Mouse (Mus musculus) limb, embryonic 10.5 days (tissue): ENCODE data around the gene Bcl11b. TPM values are rescaled to one million over a fixed set of nuclear protein-coding genes. Genes with fewer than 3 reads are reported as not detected.

Source experiments
- DNase-seq: peaks from one replicate; pipeline ENCODE4 v3.0.0-alpha.2; 2017; ENCODE audit warnings: low spot score
- H3K27ac ChIP-seq: fragments of 300-500 bp; sonication (generic); 2 replicates; pipeline ENCODE4 v1.5.1; 2016; ENCODE audit warnings: mild to moderate bottlenecking
- H3K27me3 ChIP-seq: fragments of 300-500 bp; sonication (generic); 2 replicates; pipeline ENCODE4 v1.6.1; 2016; ENCODE audit warnings: low read depth, mild to moderate bottlenecking; ENCODE audit not compliant: poor library complexity, severe bottlenecking
- H3K36me3 ChIP-seq: fragments of 300-500 bp; sonication (generic); 2 replicates; pipeline ENCODE4 v1.6.1; 2016; ENCODE audit warnings: mild to moderate bottlenecking, moderate library complexity
- H3K4me1 ChIP-seq: fragments of 300-500 bp; sonication (generic); 2 replicates; pipeline ENCODE4 v1.6.1; 2016
- H3K4me3 ChIP-seq: fragments of 300-500 bp; sonication (generic); 2 replicates; pipeline ENCODE4 v1.5.1; 2016; ENCODE audit warnings: mild to moderate bottlenecking, moderate library complexity
- H3K9me3 ChIP-seq: fragments of 300-500 bp; sonication (generic); replicated peaks from 2 replicates; pipeline ENCODE4 v1.6.1; 2016; ENCODE audit warnings: mild to moderate bottlenecking
- WGBS: fragments of 180-500 bp; shearing (Covaris S2); methylation state at CpG from one replicate; pipeline ENCODE4 v1.1.7; 2016; 5-methylcytosine and 5-hydroxymethylcytosine counted together
- polyA plus RNA-seq: library from polyadenylated mRNA; unstranded; fragments of >200 nt; fragmentation: Nextera tagmentation; extraction: Ambion mirVana; gene quantifications from 2 replicates; pipeline ENCODE4 v1.2.1, GENCODE M21; 2016

Gene Bcl11b
- polyA plus RNA-seq, 1 experiment from 2014 or later, result 7.8 TPM

DNA sequence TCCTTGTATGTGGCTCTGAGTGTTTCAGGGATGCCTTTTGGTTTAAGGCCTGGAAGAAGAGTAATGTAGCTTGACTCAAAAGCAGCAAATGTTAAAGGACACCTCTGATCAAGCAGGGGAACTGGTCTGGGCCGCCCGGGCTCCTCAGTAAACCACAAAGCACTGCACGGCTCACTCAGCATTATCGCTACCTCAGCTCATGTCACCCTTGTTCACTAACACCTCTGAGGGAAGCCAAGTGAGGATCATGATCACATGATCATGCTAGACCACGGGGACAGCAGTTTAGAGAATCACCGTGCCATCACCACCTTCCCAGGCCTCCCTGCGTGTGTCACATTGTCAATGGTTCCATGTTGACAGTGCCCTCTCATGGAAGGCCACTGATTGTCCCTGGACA is 81.8 kb downstream of the Bcl11b start:
- Histone ChIP-seq H3K4me3 (no peak overlapping the region), H3K36me3 (peaks cover 12% of the 10 kb centered on the region), H3K9me3 (peaks cover 3% of the 10 kb centered on the region; the same call in 1 of the 2 replicates), H3K27ac (no peak overlapping the region), H3K4me1 (peaks cover 37% of the 10 kb centered on the region), H3K27me3 (no peaks in the 10 kb centered on the region)
- no peak for DNase-seq
- 89% methylated on average over 7 of the region's 7 CpGs for WGBS

DNA sequence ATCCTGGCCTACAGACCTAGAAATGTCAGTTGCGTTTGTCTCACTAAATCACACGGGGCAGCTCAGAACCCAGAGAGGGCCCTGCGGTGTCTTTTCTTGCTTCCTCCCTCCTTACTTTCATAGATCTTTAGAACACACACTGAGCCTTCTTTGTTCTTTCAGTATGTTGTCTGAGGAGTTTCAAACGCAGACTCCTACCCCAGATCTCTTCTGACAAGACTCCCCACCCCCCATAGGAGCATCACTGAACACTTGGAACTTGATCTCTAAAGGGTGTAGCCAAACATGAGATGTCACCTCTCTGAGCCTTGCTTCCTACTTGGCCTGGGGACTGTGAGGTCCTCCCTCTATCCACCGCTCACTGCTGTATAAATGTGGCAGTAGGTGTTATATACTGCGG is 82.2 kb downstream of the Bcl11b start:
- H3K27ac ChIP-seq, result no peak overlapping the region
- peaks cover 35% of the 10 kb centered on the region for H3K4me1 ChIP-seq
- no peak overlapping the region for H3K4me3 ChIP-seq
- 76% methylated on average over 6 of the region's 6 CpGs for WGBS
- H3K27me3 ChIP-seq, result no peaks in the 10 kb centered on the region
- peaks cover 8% of the 10 kb centered on the region; the same call in 1 of the 2 replicates for H3K9me3 ChIP-seq
- H3K36me3 ChIP-seq, result peaks cover 16% of the 10 kb centered on the region
- DNase-seq, result no peak

DNA sequence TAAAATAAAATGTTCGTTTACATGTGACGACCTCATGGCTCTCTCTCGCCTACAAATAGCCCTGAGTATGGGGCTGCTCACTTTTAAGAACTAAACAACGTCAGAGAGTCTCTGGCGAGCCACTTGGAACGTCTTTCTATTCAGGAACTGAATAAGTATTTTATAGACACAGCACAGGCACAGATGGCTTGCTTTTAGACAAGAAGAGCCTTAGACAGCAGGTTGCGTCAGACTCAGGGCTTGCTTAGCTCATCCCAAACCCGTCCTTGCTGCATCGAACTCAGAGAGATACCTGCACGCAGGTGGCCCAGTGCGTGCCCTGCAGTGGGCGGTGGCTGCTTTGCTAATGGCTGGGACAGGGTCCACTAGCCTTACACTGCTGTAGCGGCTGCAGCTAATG is 82.7 kb downstream of the Bcl11b start:
- peaks cover 33% of the 10 kb centered on the region for H3K4me1 ChIP-seq
- 82% methylated on average over 13 of the region's 13 CpGs for WGBS

DNA sequence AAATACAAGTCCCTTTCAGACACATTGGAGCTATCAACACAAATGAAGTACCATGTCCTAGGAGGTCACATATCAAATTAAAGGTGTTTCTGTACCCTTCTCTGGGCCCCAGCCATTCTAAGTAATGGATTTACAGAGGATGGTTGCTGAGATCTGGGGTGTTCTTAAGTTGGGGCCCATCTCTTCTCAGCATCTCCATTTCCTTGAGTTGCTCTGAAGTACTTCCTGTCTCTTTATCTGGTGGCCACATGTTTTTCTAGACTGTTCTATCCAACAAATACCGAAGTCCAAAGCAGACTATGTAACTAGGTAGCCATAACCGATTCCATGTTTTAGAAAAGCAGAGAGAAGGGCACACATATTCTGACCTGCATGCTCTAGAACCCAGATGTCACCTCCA is 83.3 kb downstream of the Bcl11b start:
- no peaks in the 10 kb centered on the region for H3K27me3 ChIP-seq
- no peak overlapping the region for H3K27ac ChIP-seq
- 95% methylated on average over 2 of the region's 2 CpGs for WGBS
- H3K4me3 ChIP-seq, result no peak overlapping the region
- H3K4me1 ChIP-seq, result peaks cover 28% of the 10 kb centered on the region
- H3K9me3 ChIP-seq, result peaks cover 15% of the 10 kb centered on the region
- no peak for DNase-seq
- peaks cover 26% of the 10 kb centered on the region for H3K36me3 ChIP-seq

More for the DNA sequence above, 82.7 kb downstream of the Bcl11b start:
- peaks cover 20% of the 10 kb centered on the region for H3K36me3 ChIP-seq
- H3K27me3 ChIP-seq, result no peaks in the 10 kb centered on the region
- peaks cover 11% of the 10 kb centered on the region for H3K9me3 ChIP-seq
- no peak overlapping the region for H3K4me3 ChIP-seq
- DNase-seq, result no peak
- no peak overlapping the region for H3K27ac ChIP-seq

DNA sequence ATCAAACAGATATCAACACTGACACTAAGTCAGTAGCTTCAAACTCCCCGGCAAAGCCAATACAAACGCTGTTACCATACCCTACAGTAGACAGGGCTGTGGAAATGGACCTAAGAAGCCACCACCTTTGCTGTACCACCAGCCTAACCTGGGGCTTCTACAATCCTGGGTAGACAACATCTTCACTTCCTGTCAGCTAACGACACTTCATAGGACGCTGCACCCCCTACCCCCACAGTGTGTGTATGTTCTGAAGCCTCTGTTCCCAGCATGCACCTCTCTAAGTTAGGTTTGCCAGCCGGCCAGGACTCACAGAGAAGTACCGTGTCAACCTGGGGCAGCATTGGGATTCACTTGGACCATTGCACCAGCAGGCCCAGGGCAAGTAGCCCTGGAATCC is 84.6 kb downstream of the Bcl11b start:
- H3K27ac ChIP-seq, result no peak overlapping the region
- H3K36me3 ChIP-seq, result peaks cover 38% of the 10 kb centered on the region
- H3K27me3 ChIP-seq, result no peaks in the 10 kb centered on the region
- H3K4me1 ChIP-seq, result peaks cover 15% of the 10 kb centered on the region
- peaks cover 15% of the 10 kb centered on the region for H3K9me3 ChIP-seq
- WGBS, result 92% methylated on average over 6 of the region's 6 CpGs
- DNase-seq, result no peak
- H3K4me3 ChIP-seq, result no peak overlapping the region

DNA sequence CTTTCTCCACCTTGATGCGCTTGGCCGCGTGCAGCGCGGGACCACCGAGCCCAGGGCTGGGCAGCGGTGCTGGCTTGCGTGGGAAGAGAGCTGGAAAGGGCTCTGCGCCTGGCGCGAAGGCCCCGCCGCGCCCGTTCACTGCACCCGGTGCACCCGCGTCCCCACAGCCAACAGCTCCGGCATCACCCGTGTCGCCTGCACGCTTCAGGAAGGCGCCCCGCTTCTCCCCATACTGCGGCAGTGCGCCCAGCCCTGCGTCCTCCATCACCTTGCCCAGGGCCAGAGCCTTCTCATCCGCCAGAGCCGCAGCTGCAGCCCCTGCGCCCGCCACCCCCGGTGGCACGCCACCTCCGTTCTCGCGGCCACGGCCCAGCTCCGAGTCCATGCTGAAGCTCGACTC is 87.4 kb downstream of the Bcl11b start:
- H3K36me3 ChIP-seq, result peaks cover 38% of the 10 kb centered on the region
- no peaks in the 10 kb centered on the region for H3K27me3 ChIP-seq
- no peak overlapping the region for H3K27ac ChIP-seq
- H3K9me3 ChIP-seq, result peaks cover 15% of the 10 kb centered on the region
- H3K4me1 ChIP-seq, result peaks cover 17% of the 10 kb centered on the region
- 97% methylated on average over 39 of the region's 39 CpGs for WGBS
- no peak overlapping the region for H3K4me3 ChIP-seq
- no peak for DNase-seq

DNA sequence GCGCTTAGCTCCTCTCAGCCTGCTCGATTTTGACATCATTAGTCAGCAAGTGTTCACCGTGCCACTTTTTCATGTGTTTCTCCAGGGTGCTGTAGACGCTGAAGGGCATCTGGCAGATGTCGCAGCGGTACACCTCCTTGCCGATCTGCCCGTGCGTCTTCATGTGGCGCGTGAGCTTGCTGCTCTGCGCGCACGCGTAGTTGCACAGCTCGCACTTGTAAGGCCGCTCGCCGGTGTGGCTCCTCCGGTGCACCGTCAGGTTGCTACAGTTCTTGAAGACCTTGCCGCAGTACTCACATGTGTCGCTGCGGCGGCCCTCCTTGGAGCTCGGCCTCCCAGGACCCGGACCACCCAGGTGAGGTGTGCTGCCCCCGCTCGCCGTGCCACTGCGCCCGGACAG is 88.0 kb downstream of the Bcl11b start:
- Histone ChIP-seq H3K36me3 (peaks cover 38% of the 10 kb centered on the region), H3K27me3 (no peaks in the 10 kb centered on the region), H3K4me1 (peaks cover 12% of the 10 kb centered on the region), H3K27ac (no peak overlapping the region), H3K9me3 (peaks cover 15% of the 10 kb centered on the region), H3K4me3 (no peak overlapping the region)
- WGBS, result 97% methylated on average over 32 of the region's 32 CpGs
- no peak for DNase-seq

DNA sequence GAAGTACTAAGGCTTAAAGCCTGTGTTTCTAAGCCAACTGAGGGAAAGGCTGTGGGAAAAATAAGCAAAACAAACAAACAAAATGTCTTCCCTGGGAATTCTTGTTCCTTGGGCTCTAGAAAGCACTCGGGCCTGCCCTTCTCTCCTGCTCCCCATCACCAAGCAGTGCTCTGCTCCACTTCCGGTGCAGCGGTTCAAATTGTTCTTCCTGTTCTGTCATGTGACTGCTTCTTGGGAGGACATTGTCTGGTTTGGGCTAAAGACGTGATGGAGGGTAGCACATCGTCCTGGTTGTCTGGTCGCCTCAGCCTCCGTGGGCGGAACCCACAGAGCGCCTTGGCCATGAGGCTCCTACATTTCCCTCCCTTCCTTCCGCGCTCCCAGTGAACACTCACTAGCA is 94.6 kb downstream of the Bcl11b start:
- WGBS, result 88% methylated on average over 11 of the region's 11 CpGs
- 0 out of 2 replicates have a peak, but pooled peaks cover 2% of the 10 kb centered on the region for H3K9me3 ChIP-seq
- H3K36me3 ChIP-seq, result peaks cover under 1% of the 10 kb centered on the region; the same call in 1 of the 2 replicates
- peaks cover 8% of the 10 kb centered on the region for H3K4me1 ChIP-seq
- no peak overlapping the region; the same call in 1 of the 2 replicates for H3K27ac ChIP-seq
- DNase-seq, result no peak
- H3K4me3 ChIP-seq, result no peak overlapping the region
- H3K27me3 ChIP-seq, result no peaks in the 10 kb centered on the region

DNA sequence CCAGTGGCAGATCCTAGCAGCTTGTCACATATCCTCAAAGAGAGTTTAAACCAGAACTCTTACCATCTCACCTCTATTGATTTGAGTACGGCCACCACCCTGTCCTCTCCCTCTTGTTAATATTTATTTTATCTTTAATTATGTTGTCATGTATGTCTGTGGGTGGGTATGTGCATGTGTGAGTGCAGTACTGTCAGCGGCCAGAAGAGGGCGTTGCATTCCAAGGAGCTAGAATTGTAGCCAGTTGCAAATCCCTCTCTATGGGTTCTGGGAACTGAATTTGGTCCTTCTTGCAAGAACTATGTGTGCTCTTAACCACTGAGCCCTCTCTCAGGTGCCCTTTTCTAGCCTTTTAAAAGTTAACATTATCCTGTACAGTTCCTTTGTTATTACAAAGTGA is 98.1 kb downstream of the Bcl11b start:
- Histone ChIP-seq H3K4me3 (no peak overlapping the region), H3K9me3 (0 out of 2 replicates have a peak, but pooled peaks cover 2% of the 10 kb centered on the region), H3K36me3 (no peaks in the 10 kb centered on the region), H3K27ac (no peak overlapping the region), H3K27me3 (no peaks in the 10 kb centered on the region), H3K4me1 (no peaks in the 10 kb centered on the region; the same call in 1 of the 2 replicates)
- DNase-seq, result no peak
- WGBS, result 94% methylated on average over 3 of the region's 3 CpGs

DNA sequence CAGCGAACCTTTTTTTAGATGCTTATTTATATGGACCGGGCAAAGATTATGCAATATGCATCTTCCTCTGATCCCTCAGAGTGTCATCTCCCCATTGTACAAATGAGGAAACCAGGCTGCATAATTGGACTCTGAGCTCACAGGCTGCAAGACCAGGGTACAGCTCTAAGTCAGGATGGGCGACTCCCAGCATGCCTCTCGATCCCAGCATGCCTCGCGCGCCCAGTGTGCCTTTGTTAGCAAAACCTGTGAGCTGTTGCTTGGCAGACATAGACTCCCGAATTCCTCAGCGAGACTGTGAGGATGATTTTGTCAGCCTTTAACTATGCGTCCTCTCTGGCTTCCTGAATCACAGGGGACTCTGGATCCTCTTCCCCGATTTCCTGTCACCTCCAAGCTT is 98.9 kb downstream of the Bcl11b start:
- Histone ChIP-seq H3K9me3 (0 out of 2 replicates have a peak, but pooled peaks cover 2% of the 10 kb centered on the region), H3K27ac (no peak overlapping the region), H3K27me3 (no peaks in the 10 kb centered on the region), H3K4me3 (no peak overlapping the region), H3K36me3 (no peaks in the 10 kb centered on the region), H3K4me1 (no peaks in the 10 kb centered on the region; the same call in 1 of the 2 replicates)
- WGBS, result 89% methylated on average over 11 of the region's 11 CpGs
- DNase-seq, result no peak

DNA sequence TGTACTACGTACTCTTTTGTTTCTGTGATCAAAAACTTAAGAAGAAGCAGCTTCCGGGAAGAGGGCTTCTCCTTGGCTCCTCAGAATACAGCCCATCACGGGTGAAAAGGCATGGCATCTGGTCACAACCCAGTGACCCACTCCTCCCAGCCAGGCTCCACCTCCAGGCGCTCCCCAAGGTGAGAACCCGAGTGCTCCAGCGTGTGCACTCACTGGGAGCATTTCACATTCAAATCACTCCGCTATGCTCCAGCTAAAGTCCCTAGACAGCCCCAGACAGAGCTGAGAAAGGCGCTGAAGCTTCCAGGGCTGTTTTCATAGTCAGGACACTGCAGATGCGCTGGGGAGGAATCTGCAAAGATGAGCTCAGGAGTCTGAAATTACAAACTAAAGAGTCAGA is 99.5 kb downstream of the Bcl11b start:
- Histone ChIP-seq H3K27ac (no peak overlapping the region), H3K4me3 (no peak overlapping the region), H3K36me3 (no peaks in the 10 kb centered on the region), H3K27me3 (no peaks in the 10 kb centered on the region), H3K9me3 (0 out of 2 replicates have a peak, but pooled peaks cover 2% of the 10 kb centered on the region), H3K4me1 (no peaks in the 10 kb centered on the region; the same call in 1 of the 2 replicates)
- 46% methylated on average over 9 of the region's 9 CpGs for WGBS
- DNase-seq, result no peak

DNA sequence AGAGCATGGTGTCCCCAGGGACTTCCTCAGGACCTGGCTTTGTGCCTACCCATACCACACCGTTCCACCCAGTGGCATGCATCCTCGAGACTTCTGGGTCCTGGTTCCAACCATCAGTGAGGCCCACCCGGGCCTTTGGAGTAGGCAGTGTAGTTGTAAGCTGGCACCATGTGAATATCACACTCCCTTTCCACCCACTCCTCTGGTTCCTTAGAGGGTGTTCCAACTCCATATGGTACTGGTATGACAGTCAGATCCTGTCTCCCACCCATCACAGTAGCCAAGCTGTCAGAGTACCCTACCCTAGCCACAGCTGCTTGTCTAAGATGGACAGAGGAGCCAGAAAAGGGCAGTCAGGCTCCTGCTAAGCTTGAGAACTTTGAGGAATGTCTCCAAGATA is 112.0 kb downstream of the Bcl11b start:
- no peaks in the 10 kb centered on the region for H3K9me3 ChIP-seq
- H3K4me3 ChIP-seq, result no peak overlapping the region
- DNase-seq, result no peak
- peak overlapping the region; percentile 12; the same call in 1 of the 2 replicates for H3K27ac ChIP-seq
- 95% methylated on average over 3 of the region's 3 CpGs for WGBS
- H3K36me3 ChIP-seq, result no peaks in the 10 kb centered on the region
- H3K4me1 ChIP-seq, result peaks cover 57% of the 10 kb centered on the region
- no peaks in the 10 kb centered on the region for H3K27me3 ChIP-seq

DNA sequence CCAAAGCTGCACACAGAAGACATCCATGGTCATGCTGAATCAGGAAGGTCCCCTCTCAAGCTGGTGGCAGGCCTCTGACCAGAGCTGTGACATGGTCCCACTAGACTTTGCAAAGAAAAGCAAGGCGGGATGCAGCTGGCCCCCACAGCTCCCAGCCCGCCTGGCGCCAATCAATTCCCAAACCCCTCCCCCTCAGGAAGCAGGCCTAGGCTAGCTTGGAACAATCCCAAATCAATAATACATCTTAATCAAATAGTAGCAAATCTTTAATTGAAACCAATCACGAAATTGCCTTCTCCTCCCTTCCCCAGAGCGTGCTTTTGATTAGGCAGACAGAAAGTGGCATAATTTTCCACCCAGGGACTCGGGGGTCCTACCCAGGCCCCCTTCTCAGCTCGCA is 113.1 kb downstream of the Bcl11b start:
- no peaks in the 10 kb centered on the region for H3K27me3 ChIP-seq
- no peaks in the 10 kb centered on the region for H3K9me3 ChIP-seq
- DNase-seq, result no peak
- 77% methylated on average over 7 of the region's 7 CpGs for WGBS
- no peaks in the 10 kb centered on the region for H3K36me3 ChIP-seq
- H3K4me3 ChIP-seq, result no peak overlapping the region
- peaks cover 52% of the 10 kb centered on the region for H3K4me1 ChIP-seq
- peak overlapping the region; percentile 76 for H3K27ac ChIP-seq

DNA sequence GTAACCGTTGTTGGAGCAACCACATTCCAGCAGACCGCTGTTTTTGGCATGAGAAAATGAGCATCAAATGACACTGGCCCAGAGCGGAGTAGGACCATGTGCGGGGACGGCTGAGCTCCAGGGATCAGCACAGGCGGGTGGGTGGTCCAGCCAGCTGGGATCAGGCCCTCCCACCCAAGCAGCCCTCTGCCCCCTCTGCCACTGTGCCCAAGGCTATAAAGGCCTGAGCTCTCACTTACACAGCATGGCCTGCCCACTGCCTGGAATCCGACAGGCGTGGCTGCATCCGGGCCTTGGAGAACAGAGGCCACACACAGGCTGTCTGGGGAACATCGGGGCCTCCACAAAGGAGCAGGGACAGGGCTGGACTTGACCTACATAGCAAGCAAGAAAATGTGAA is 113.6 kb downstream of the Bcl11b start:
- Histone ChIP-seq H3K4me1 (peaks cover 47% of the 10 kb centered on the region), H3K27ac (peak overlapping the region; percentile 76), H3K27me3 (no peaks in the 10 kb centered on the region), H3K4me3 (no peak overlapping the region), H3K9me3 (no peaks in the 10 kb centered on the region), H3K36me3 (no peaks in the 10 kb centered on the region)
- 46% methylated on average over 10 of the region's 10 CpGs for WGBS
- peak; percentile 79 for DNase-seq
